Mouse (Mus musculus): Measurements from ENCODE around the gene Tph2. TPM values are rescaled to one million over a fixed set of nuclear protein-coding genes. Genes with fewer than 3 reads are reported as not detected.

Tph2 gene
- polyA plus RNA-seq, 1 experiment = 6.7 TPM

- Histone ChIP-seq H3K27ac (ENCODE audit: insufficient read depth, low read length) (no peak overlapping the region), H3K4me1 (ENCODE audit: control insufficient read depth, insufficient read depth, low read length) (peaks cover 16% of the 10 kb centered on the region; the same call in 1 of the 2 replicates), H3K27me3 (ENCODE audit: control insufficient read depth, insufficient read depth, low read length) (no peaks in the 10 kb centered on the region), H3K4me3 (replicated peaks; ENCODE audit: insufficient read depth, low read depth, low read length) (no peak overlapping the region)
- peak in 1 of 2 experiments; percentile 21 for DNase-seq
- 29% methylated on average over 1 of the region's 1 CpGs for WGBS
- no peak for TF ChIP-seq CTCF (IDR thresholded peaks at IDR 0.05; ENCODE audit: borderline replicate concordance, insufficient read depth, low read depth, low read length)
- no peak for TF ChIP-seq POLR2A (IDR thresholded peaks at IDR 0.05; ENCODE audit: borderline replicate concordance, insufficient read depth, low read length)
These were observed 88.6 kb downstream of the Tph2 start for GRCm38 (mm10) chr10:115096191-115096590.

GRCm38 (mm10) chr10:115078232-115078631 lies 106.6 kb downstream of the Tph2 start:
- no peak for DNase-seq
- no peaks in the 10 kb centered on the region for H3K27me3 ChIP-seq (ENCODE audit: control insufficient read depth, insufficient read depth, low read length)
- WGBS = 47% methylated on average over 3 of the region's 3 CpGs
- TF ChIP-seq POLR2A (IDR thresholded peaks at IDR 0.05; ENCODE audit: borderline replicate concordance, insufficient read depth, low read length) (no peak), CTCF (IDR thresholded peaks at IDR 0.05; ENCODE audit: borderline replicate concordance, insufficient read depth, low read depth, low read length) (no peak)
- no peak overlapping the region for H3K27ac ChIP-seq (ENCODE audit: insufficient read depth, low read length)
- no peaks in the 10 kb centered on the region for H3K4me1 ChIP-seq (ENCODE audit: control insufficient read depth, insufficient read depth, low read length)
- no peak overlapping the region for H3K4me3 ChIP-seq (replicated peaks; ENCODE audit: insufficient read depth, low read depth, low read length)

- H3K4me3 ChIP-seq (replicated peaks; ENCODE audit: insufficient read depth, low read depth, low read length) = no peak overlapping the region
- H3K27ac ChIP-seq (ENCODE audit: insufficient read depth, low read length) = no peak overlapping the region
- no peaks in the 10 kb centered on the region; the same call in 1 of the 2 replicates for H3K27me3 ChIP-seq (ENCODE audit: control insufficient read depth, insufficient read depth, low read length)
- TF ChIP-seq CTCF (IDR thresholded peaks at IDR 0.05; ENCODE audit: borderline replicate concordance, insufficient read depth, low read depth, low read length) = no peak
- TF ChIP-seq POLR2A (IDR thresholded peaks at IDR 0.05; ENCODE audit: borderline replicate concordance, insufficient read depth, low read length) = no peak
- no peaks in the 10 kb centered on the region for H3K4me1 ChIP-seq (ENCODE audit: control insufficient read depth, insufficient read depth, low read length)
- no peak for DNase-seq
- WGBS = 61% methylated on average over 8 of the region's 8 CpGs
These were observed 115.5 kb downstream of the Tph2 start for GRCm38 (mm10) chr10:115069123-115069911.

- Histone ChIP-seq H3K27ac (ENCODE audit: insufficient read depth, low read length) (no peak overlapping the region), H3K27me3 (ENCODE audit: control insufficient read depth, insufficient read depth, low read length) (no peaks in the 10 kb centered on the region), H3K4me3 (replicated peaks; ENCODE audit: insufficient read depth, low read depth, low read length) (no peak overlapping the region), H3K4me1 (ENCODE audit: control insufficient read depth, insufficient read depth, low read length) (no peaks in the 10 kb centered on the region)
- TF ChIP-seq CTCF (IDR thresholded peaks at IDR 0.05; ENCODE audit: borderline replicate concordance, insufficient read depth, low read depth, low read length) (no peak), POLR2A (IDR thresholded peaks at IDR 0.05; ENCODE audit: borderline replicate concordance, insufficient read depth, low read length) (no peak)
- no peak for DNase-seq
- WGBS = 89% methylated on average over 7 of the region's 7 CpGs
These were observed 120.9 kb downstream of the Tph2 start for GRCm38 (mm10) chr10:115063936-115064335.

GRCm38 (mm10) chr10:115061498-115061897 lies 123.3 kb downstream of the Tph2 start:
- no peak overlapping the region for H3K27ac ChIP-seq (ENCODE audit: insufficient read depth, low read length)
- no peaks in the 10 kb centered on the region for H3K27me3 ChIP-seq (ENCODE audit: control insufficient read depth, insufficient read depth, low read length)
- no peak for DNase-seq
- H3K4me3 ChIP-seq (replicated peaks; ENCODE audit: insufficient read depth, low read depth, low read length) = no peak overlapping the region
- H3K4me1 ChIP-seq (ENCODE audit: control insufficient read depth, insufficient read depth, low read length) = no peaks in the 10 kb centered on the region
- WGBS = 81% methylated on average over 2 of the region's 2 CpGs
- no peak for TF ChIP-seq CTCF (IDR thresholded peaks at IDR 0.05; ENCODE audit: borderline replicate concordance, insufficient read depth, low read depth, low read length)

GRCm38 (mm10) chr10:115060759-115061158 lies 124.1 kb downstream of the Tph2 start:
- H3K27me3 ChIP-seq (ENCODE audit: control insufficient read depth, insufficient read depth, low read length) = no peaks in the 10 kb centered on the region
- no peak for TF ChIP-seq POLR2A (IDR thresholded peaks at IDR 0.05; ENCODE audit: borderline replicate concordance, insufficient read depth, low read length)
- TF ChIP-seq CTCF (IDR thresholded peaks at IDR 0.05; ENCODE audit: borderline replicate concordance, insufficient read depth, low read depth, low read length) = no peak
- H3K4me3 ChIP-seq (replicated peaks; ENCODE audit: insufficient read depth, low read depth, low read length) = no peak overlapping the region
- WGBS = 87% methylated on average over 7 of the region's 7 CpGs
- no peaks in the 10 kb centered on the region for H3K4me1 ChIP-seq (ENCODE audit: control insufficient read depth, insufficient read depth, low read length)
- H3K27ac ChIP-seq (ENCODE audit: insufficient read depth, low read length) = no peak overlapping the region
- no peak for DNase-seq

- TF ChIP-seq CTCF (IDR thresholded peaks at IDR 0.05; ENCODE audit: borderline replicate concordance, insufficient read depth, low read depth, low read length) = peak; percentile 78
- TF ChIP-seq POLR2A (IDR thresholded peaks at IDR 0.05; ENCODE audit: borderline replicate concordance, insufficient read depth, low read length) = no peak
- Histone ChIP-seq H3K27me3 (ENCODE audit: control insufficient read depth, insufficient read depth, low read length) (no peaks in the 10 kb centered on the region), H3K27ac (ENCODE audit: insufficient read depth, low read length) (no peak overlapping the region), H3K4me3 (replicated peaks; ENCODE audit: insufficient read depth, low read depth, low read length) (no peak overlapping the region), H3K4me1 (ENCODE audit: control insufficient read depth, insufficient read depth, low read length) (peaks cover 3% of the 10 kb centered on the region; the same call in 1 of the 2 replicates)
- DNase-seq = peak; percentile 19 to 55
- 57% methylated on average over 4 of the region's 4 CpGs for whole genome bisulfite sequencing
These were observed 133.2 kb downstream of the Tph2 start for GRCm38 (mm10) chr10:115051602-115052001.

GRCm38 (mm10) chr10:115050674-115051073 lies 134.1 kb downstream of the Tph2 start:
- 27% methylated on average over 12 of the region's 12 CpGs for WGBS
- no peak for TF ChIP-seq POLR2A (IDR thresholded peaks at IDR 0.05; ENCODE audit: borderline replicate concordance, insufficient read depth, low read length)
- no peak for TF ChIP-seq CTCF (IDR thresholded peaks at IDR 0.05; ENCODE audit: borderline replicate concordance, insufficient read depth, low read depth, low read length)
- H3K27ac ChIP-seq (ENCODE audit: insufficient read depth, low read length) = peak overlapping the region; percentile 80
- peaks cover 3% of the 10 kb centered on the region; the same call in 1 of the 2 replicates for H3K4me1 ChIP-seq (ENCODE audit: control insufficient read depth, insufficient read depth, low read length)
- no peaks in the 10 kb centered on the region for H3K27me3 ChIP-seq (ENCODE audit: control insufficient read depth, insufficient read depth, low read length)
- peak; percentile 54 to 61 for DNase-seq
- H3K4me3 ChIP-seq (replicated peaks; ENCODE audit: insufficient read depth, low read depth, low read length) = peak overlapping the region; percentile 40
